Mouse (Mus musculus): ENCODE results near the gene Mrgpra9. TPM values are rescaled to one million over a fixed set of nuclear protein-coding genes. Genes with fewer than 3 reads are reported as not detected.
"Not testable (repeated sequence)": the region's sequence is repeated elsewhere in the genome, so short reads cannot be mapped to it uniquely, and the experiment has no call there.

The Mrgpra9 gene
- not detected for total RNA-seq (2022)

DNA sequence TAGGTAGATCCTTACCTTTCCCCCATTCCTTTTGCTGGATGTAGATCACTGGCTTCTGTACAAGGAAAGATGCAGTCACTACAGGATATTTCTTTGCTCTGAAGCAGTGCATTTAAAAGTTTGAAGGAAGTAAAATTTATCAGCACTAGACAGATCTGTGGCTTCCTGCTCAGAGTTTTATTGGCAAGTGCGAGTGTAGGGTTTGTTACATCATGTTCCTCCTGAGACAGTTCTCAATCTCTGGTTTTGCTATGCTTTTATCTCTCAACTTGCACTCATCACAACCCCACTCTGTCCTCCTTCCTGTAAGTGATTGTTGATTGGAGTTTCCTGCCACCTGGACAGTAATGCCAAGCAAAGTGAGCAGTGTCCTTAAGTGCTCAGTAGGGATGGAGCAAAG is at the start of gene Mrgpra9:
Mrgpra9 (minus strand) TSS at position 79 of the 400 bp plus-strand sequence.
- no peak for DNase-seq (ENCODE audit: low spot score in 2 of 2)

GRCm38 (mm10) chr7:47299612-47300011 is 47.0 kb upstream of the Mrgpra9 start:
- DNase-seq (ENCODE audit: low spot score in 2 of 2) = not testable (repeated sequence)

DNA sequence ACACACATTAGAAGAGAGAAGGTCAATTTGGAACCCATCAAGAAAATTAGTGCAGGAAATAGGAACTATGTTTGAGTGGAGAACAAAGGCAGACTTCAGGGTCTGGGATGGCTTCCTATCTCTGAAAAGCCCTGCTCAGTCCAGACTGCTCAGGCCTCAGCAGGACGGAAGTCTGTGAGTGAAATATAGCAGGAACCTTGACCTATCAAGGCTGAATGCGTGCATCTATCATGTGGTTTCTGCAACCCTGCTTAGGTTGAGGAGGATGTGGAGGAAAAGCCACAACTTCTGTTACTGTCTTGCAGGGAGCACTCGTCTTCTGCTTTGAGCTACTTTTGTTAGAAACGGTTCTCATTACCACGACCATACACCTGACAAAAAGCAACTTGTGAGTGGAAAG is 18.9 kb upstream of the Mrgpra9 start:
- not testable (repeated sequence) for DNase-seq (ENCODE audit: low spot score in 2 of 2)

GRCm38 (mm10) chr7:47244658-47245057 is 8.0 kb downstream of the Mrgpra9 start:
- no peak for DNase-seq (ENCODE audit: low spot score in 2 of 2)

DNA sequence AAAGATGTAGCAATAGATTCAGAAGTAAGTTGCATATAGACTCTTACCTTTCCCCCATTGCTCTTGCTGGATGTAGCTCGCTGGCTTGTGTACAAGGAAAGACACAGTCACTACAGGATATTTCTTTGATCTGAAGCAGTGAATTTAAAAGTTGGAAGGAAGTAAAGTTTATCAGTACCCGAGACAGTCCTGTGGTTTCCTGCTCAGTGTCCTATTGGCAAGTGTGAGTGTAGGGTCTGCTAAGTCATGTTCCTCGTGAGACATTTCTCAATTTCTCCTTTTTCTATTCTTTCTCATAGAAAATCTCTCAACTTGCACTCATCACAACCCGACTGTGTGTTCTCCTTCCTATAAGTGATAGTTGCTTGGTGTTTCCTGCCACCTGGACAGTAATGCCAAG is 47.8 kb downstream of the Mrgpra9 start, which contains the start of gene Mrgpra6:
Mrgpra6 (minus strand) TSS at position 91 of the 400 bp plus-strand sequence.
- no peak for DNase-seq (ENCODE audit: low spot score in 2 of 2)

DNA sequence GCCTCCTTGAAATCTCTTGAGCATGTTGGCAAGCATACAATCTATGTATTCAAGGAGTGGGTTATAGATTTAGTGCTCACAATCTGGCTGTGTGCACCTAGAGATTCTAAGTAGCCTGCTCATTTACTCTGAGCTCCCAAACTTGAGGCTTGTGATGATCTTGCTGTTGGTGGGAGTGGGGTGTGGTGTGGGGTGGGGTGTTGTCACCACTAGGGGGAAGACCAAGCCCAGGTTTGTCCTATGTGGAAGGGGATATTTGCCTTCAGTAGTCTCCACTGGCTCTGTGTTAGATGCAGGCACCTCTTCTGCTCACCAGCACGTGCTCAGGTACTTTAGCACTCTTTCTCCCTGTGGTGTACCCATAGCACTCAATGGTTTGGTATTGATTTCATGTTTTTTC is 57.4 kb downstream of the Mrgpra9 start:
- DNase-seq (ENCODE audit: low spot score in 2 of 2) = no peak

Other genes with a start within 250 kb of the Mrgpra9 start
- 10 to 100 TPM; 15.1 to 17.6 (median 16.2) TPM for gene Spty2d1, start 244.4 kb downstream of the Mrgpra9 start, total RNA-seq (2022)
- gene Tmem86a, start 202.2 kb downstream of the Mrgpra9 start, total RNA-seq (2022) = 10 to 100 TPM; 10.3 to 21.0 (median 15.3) TPM
- gene Ptpn5, start 119.2 kb downstream of the Mrgpra9 start, total RNA-seq (2022) = 100 to 1,000 TPM; 100 to 116 (median 108) TPM
- gene Mrgpra6, start 47.9 kb downstream of the Mrgpra9 start, total RNA-seq (2022) = not detected
- gene Mrgpra1, start 101.4 kb upstream of the Mrgpra9 start, total RNA-seq (2022) = not detected
- gene Mrgpra2a, start 199.3 kb upstream of the Mrgpra9 start, total RNA-seq (2022) = not detected